In genomic region chr9:105659877-105660276, GRCm38 (mm10) we compare ENCODE assay signal across 19 mouse cellular contexts. TPM values are rescaled to one million over a fixed set of nuclear protein-coding genes. Genes with fewer than 3 reads are reported as not detected.
DNase-seq lines count a peak whose midpoint lies in the region; ATAC-seq lines count a peak whose summit lies in the region.
"Had no signal": no experiment of that assay in that cellular context is flagged by ENCODE, and none has a peak within 500 bp of the region (broad histone marks: within the 10 kb centered on the region; RNA-seq: fewer than 3 reads in every experiment).

No protein-coding gene starts in this region.

- intact Hi-C loops in gastrocnemius, postnatal 36 days (cut with DNase I) = no loop called here

- H3K27ac ChIP-seq in hindbrain, embryonic 13.5 days = peak overlapping the region; percentile 40; the same call in 1 of the 2 replicates
- H3K27ac ChIP-seq in hindbrain, embryonic 16.5 days (ENCODE audit: low read depth, low read length) = no peak overlapping the region
- H3K27ac ChIP-seq in forebrain, embryonic 16.5 days (ENCODE audit: low read length) = 0 out of 2 replicates have a peak overlapping the region, but pooled peaks have one; percentile 30
- H3K27ac ChIP-seq: neural tube, embryonic 12.5 days had no signal

- H3K4me3 ChIP-seq in hindbrain, embryonic 13.5 days = no peak overlapping the region
- no peak overlapping the region for H3K4me3 ChIP-seq in hindbrain, embryonic 16.5 days (ENCODE audit: low read length)
- H3K4me3 ChIP-seq in forebrain, embryonic 16.5 days (replicated peaks; ENCODE audit: low read length) = no peak overlapping the region
- H3K4me3 ChIP-seq: megakaryocyte, embryonic 14.5 days; neural tube, embryonic 12.5 days had no signal

- H3K27me3 ChIP-seq in hindbrain, embryonic 13.5 days = no peaks in the 10 kb centered on the region
- H3K27me3 ChIP-seq in hindbrain, embryonic 16.5 days (replicated peaks; ENCODE audit: control insufficient read depth, insufficient read depth, low read length) = no peaks in the 10 kb centered on the region
- H3K27me3 ChIP-seq in forebrain, embryonic 16.5 days (replicated peaks; ENCODE audit: control insufficient read depth, insufficient read depth, low read length) = no peaks in the 10 kb centered on the region
- H3K27me3 ChIP-seq: megakaryocyte, embryonic 14.5 days; neural tube, embryonic 12.5 days had no signal

- H3K9ac ChIP-seq in hindbrain, embryonic 13.5 days = no peak overlapping the region; the same call in 1 of the 2 replicates
- H3K9ac ChIP-seq in hindbrain, embryonic 16.5 days (ENCODE audit: low read depth, low read length) = no peak overlapping the region
- no peak overlapping the region for H3K9ac ChIP-seq in forebrain, embryonic 16.5 days (replicated peaks; ENCODE audit: low read depth, low read length)
- H3K9ac ChIP-seq: liver, postnatal 0 days; neural tube, embryonic 12.5 days had no signal

- H3K4me2 ChIP-seq in hindbrain, embryonic 13.5 days = no peak overlapping the region
- no peak overlapping the region for H3K4me2 ChIP-seq in hindbrain, embryonic 16.5 days (ENCODE audit: low read length)
- H3K4me2 ChIP-seq in forebrain, embryonic 16.5 days (ENCODE audit: low read length) = no peak overlapping the region
- H3K4me2 ChIP-seq: neural tube, embryonic 12.5 days had no signal

- H3K4me1 ChIP-seq in hindbrain, embryonic 13.5 days (replicated peaks) = no peaks in the 10 kb centered on the region
- H3K4me1 ChIP-seq in hindbrain, embryonic 16.5 days (ENCODE audit: control insufficient read depth, insufficient read depth, low read depth, low read length) = no peaks in the 10 kb centered on the region
- no peaks in the 10 kb centered on the region for H3K4me1 ChIP-seq in forebrain, embryonic 16.5 days (replicated peaks; ENCODE audit: control insufficient read depth, insufficient read depth, low read length)
- H3K4me1 ChIP-seq: neural tube, embryonic 12.5 days had no signal

- peaks cover 63% of the 10 kb centered on the region for H3K36me3 ChIP-seq in hindbrain, embryonic 13.5 days
- peaks cover 13% of the 10 kb centered on the region for H3K36me3 ChIP-seq in hindbrain, embryonic 16.5 days (ENCODE audit: control insufficient read depth, insufficient read depth, low read length)
- H3K36me3 ChIP-seq in forebrain, embryonic 16.5 days (ENCODE audit: control insufficient read depth, insufficient read depth) = peaks cover 13% of the 10 kb centered on the region

- no peaks in the 10 kb centered on the region for H3K9me3 ChIP-seq in hindbrain, embryonic 13.5 days
- no peaks in the 10 kb centered on the region for H3K9me3 ChIP-seq in hindbrain, embryonic 16.5 days (ENCODE audit: control insufficient read depth, low read length)
- no peaks in the 10 kb centered on the region for H3K9me3 ChIP-seq in forebrain, embryonic 16.5 days (ENCODE audit: control insufficient read depth, low read length)
- H3K9me3 ChIP-seq: megakaryocyte, embryonic 14.5 days; neural tube, embryonic 12.5 days had no signal

- peak; percentile 13 for DNase-seq in thymus, postnatal 14 days
- no peak for DNase-seq in thymus, postnatal 0 days (ENCODE audit: low spot score)
- peak; percentile 26 for DNase-seq in thymus, postnatal 4 days
- DNase-seq in gastrocnemius, postnatal 36 days = no peak
- no peak for DNase-seq in right cerebral cortex, postnatal 10 days (ENCODE audit: low spot score in 2 of 2)
- DNase-seq: cerebellum, adult 8-10 months; heart, adult 18-20 months; heart, postnatal 36 days; kidney, adult 8-10 months; kidney, postnatal 14 days; left cerebral cortex, postnatal 4 days; liver; liver, postnatal 0 days; lung, postnatal 10 days had no signal

- WGBS in hindbrain, embryonic 13.5 days = 59% methylated on average over 6 of the region's 6 CpGs
- 69% methylated on average over 6 of the region's 6 CpGs for WGBS in hindbrain, embryonic 16.5 days
- WGBS in forebrain, embryonic 16.5 days = 77% methylated on average over 6 of the region's 6 CpGs

- no peak for ATAC-seq in hindbrain, embryonic 13.5 days (ENCODE audit: low FRiP score)
- no peak for ATAC-seq in hindbrain, embryonic 16.5 days
- ATAC-seq in forebrain, embryonic 16.5 days = peak; percentile 80
- ATAC-seq: liver, postnatal 0 days had no signal

RNA-seq across cellular contexts. Expression of gene Pik3r4, which starts 17.1 kb away (rescaled TPM):
- polyA plus RNA-seq in hindbrain, embryonic 13.5 days (2015; fragmentation: Nextera tagmentation; extraction: Ambion mirVana) = 18.8 and 20.0 TPM in 2 replicates
- 16.3 and 17.7 TPM in 2 replicates for polyA plus RNA-seq in hindbrain, embryonic 16.5 days (2015; fragmentation: Nextera tagmentation; extraction: Ambion mirVana)
- 14.1 and 15.4 TPM in 2 replicates for polyA plus RNA-seq in thymus, postnatal 0 days (2015; fragmentation: Nextera tagmentation; extraction: Ambion mirVana)
- polyA plus RNA-seq in forebrain, embryonic 16.5 days (2015; fragmentation: Nextera tagmentation; extraction: Ambion mirVana) = 19.6 and 20.5 TPM in 2 replicates
- 10 to 100 TPM; 10.9 to 12.0 TPM for total RNA-seq in gastrocnemius, postnatal 36 days (2021)

Comparison
In these comparisons a context has a peak if more than half of its experiments do, and no peak if none do; other contexts are left out.
1. DNase-seq: peak in thymus, postnatal 14 days (single experiment) and thymus, postnatal 4 days (single experiment); none in thymus, postnatal 0 days (single experiment), gastrocnemius, postnatal 36 days (0 of 2) and right cerebral cortex, postnatal 10 days (0 of 2).